Mouse (Mus musculus): Measurements from ENCODE around the gene Ptprs. TPM values are rescaled to one million over a fixed set of nuclear protein-coding genes. Genes with fewer than 3 reads are reported as not detected.

Ptprs gene
- total and polyA plus RNA-seq, 3 experiments: 41.7 to 91.1 (median 47.5) TPM

DNA sequence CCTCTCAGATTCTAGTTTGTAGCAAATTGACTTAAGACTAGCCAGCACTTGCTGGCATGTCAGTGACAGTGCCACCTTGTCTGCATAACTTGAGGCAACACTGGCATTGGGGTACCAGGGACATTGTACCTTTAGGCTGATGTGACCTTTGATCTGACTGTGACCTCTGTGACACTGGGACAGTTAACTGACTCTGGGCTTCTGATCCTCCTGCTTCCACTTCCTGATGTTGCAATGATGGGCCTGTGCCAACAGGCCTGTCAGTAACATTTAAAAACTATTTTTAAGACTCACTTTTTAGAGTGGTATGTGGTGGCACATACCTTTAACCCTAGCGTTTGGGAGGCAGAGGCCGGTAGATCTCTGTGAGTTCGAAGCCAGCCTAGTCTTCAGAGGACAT, 70.9 kb downstream of the Ptprs start:
- H3K27me3 ChIP-seq (ENCODE audit: control insufficient read depth, insufficient read depth, low read length): no peaks in the 10 kb centered on the region
- no peaks in the 10 kb centered on the region for H3K79me2 ChIP-seq (replicated peaks; ENCODE audit: control insufficient read depth, insufficient read depth, low read length)
- H3K9ac ChIP-seq (ENCODE audit: low read depth, low read length): no peak overlapping the region
- no peak overlapping the region for H3K4me3 ChIP-seq
- H3K27ac ChIP-seq: no peak overlapping the region
- no peak for TF ChIP-seq CTCF (IDR thresholded peaks at IDR 0.05)
- TF ChIP-seq EP300 (IDR thresholded peaks at IDR 0.05; ENCODE audit: insufficient read depth, low read depth, low read length): no peak
- TF ChIP-seq POLR2A (IDR thresholded peaks at IDR 0.05; ENCODE audit: insufficient read depth, low read depth, low read length): no peak
- H3K4me1 ChIP-seq (ENCODE audit: control insufficient read depth, insufficient read depth, low read length): peaks cover 5% of the 10 kb centered on the region
- intact Hi-C loops (cut with DNase I): loop anchor here (5.0 kb wide), 1 partner anchor 147 kb away; the partner anchor contains the start of gene Gm20219
- no peaks in the 10 kb centered on the region for H3K36me3 ChIP-seq (ENCODE audit: control insufficient read depth, insufficient read depth, low read length)
- no peak for DNase-seq
- 75% methylated on average over 3 of the region's 3 CpGs for WGBS

DNA sequence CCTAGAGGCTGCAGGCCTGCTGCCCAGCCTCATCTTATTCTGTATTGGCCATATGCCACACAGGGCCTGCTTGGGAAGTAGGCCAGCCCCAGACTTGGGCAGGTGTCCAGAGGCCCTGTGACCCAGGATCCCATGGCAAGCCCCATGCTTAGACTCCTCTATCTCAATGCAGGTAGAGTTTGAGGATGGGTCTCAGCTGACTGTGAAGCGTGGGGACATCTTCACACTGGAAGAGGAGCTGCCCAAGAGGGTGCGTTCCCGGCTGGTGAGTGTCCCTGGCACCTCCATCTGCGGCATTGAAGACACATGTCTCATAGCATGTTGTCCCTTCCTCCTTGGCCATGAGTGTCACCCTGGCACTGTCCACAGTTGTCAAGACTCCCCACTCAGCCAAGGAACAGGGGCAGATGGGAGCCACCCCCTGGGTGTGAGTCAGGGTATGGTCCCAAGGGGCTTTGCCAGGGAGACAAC, 75.2 kb downstream of the Ptprs start:
- no peak for TF ChIP-seq EP300 (IDR thresholded peaks at IDR 0.05; ENCODE audit: insufficient read depth, low read depth, low read length)
- TF ChIP-seq CTCF (IDR thresholded peaks at IDR 0.05): no peak
- intact Hi-C loops (cut with DNase I): no loop called here
- Histone ChIP-seq H3K27me3 (ENCODE audit: control insufficient read depth, insufficient read depth, low read length) (no peaks in the 10 kb centered on the region), H3K9ac (ENCODE audit: low read depth, low read length) (no peak overlapping the region), H3K4me3 (no peak overlapping the region), H3K4me1 (ENCODE audit: control insufficient read depth, insufficient read depth, low read length) (peaks cover 3% of the 10 kb centered on the region; the same call in 1 of the 2 replicates), H3K27ac (no peak overlapping the region), H3K36me3 (ENCODE audit: control insufficient read depth, insufficient read depth, low read length) (no peaks in the 10 kb centered on the region), H3K79me2 (replicated peaks; ENCODE audit: control insufficient read depth, insufficient read depth, low read length) (no peaks in the 10 kb centered on the region)
- DNase-seq: peak; percentile 56 to 59
- WGBS: 69% methylated on average over 4 of the region's 4 CpGs

DNA sequence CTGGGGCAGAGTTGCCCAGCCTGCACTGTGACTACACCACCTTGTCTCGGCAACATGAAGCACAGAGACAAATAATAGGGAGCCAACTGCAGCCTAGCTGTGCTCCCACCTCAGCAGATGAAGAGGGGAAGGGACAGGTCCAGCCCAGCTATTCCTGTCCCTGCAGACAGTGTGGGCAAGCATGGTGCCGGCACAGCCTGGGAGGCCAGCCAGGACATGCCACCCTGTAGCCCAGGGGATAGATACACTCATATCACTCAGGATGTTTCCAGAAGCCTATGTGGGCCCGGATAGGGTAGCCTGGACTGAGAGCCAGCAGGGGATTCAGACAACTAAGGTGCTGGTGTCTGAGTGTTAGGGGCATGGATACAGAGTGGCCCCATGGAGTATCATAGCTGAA, 76.1 kb downstream of the Ptprs start:
- intact Hi-C loops (cut with DNase I): no loop called here
- WGBS: 58% methylated on average over 3 of the region's 3 CpGs

DNA sequence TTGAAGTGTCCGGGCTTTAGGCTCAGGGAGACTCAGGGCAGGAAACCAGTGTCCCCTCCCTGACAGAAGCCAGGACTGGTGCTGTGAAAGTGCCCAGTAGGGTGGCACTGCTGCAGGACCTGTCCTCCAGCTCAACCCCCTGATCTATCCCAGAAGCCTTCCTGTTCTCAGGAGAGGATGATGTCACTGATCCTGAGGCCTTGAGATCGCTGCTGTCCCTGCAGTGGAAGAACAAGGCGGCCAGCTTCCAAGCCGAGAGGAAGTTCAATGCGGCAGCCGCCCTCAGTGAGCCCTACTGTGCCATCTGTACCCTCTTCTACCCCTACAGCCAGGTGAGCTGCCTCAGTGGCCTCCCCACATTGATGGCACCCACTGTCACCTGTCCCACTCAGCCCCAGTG, 80.2 kb downstream of the Ptprs start:
- Histone ChIP-seq H3K79me2 (replicated peaks; ENCODE audit: control insufficient read depth, insufficient read depth, low read length) (no peaks in the 10 kb centered on the region), H3K9ac (ENCODE audit: low read depth, low read length) (no peak overlapping the region), H3K4me1 (ENCODE audit: control insufficient read depth, insufficient read depth, low read length) (peaks cover 3% of the 10 kb centered on the region; the same call in 1 of the 2 replicates), H3K27ac (no peak overlapping the region), H3K36me3 (ENCODE audit: control insufficient read depth, insufficient read depth, low read length) (no peaks in the 10 kb centered on the region), H3K4me3 (no peak overlapping the region), H3K27me3 (ENCODE audit: control insufficient read depth, insufficient read depth, low read length) (no peaks in the 10 kb centered on the region)
- intact Hi-C loops (cut with DNase I): no loop called here
- no peak for DNase-seq
- TF ChIP-seq POLR2A (IDR thresholded peaks at IDR 0.05; ENCODE audit: insufficient read depth, low read depth, low read length): no peak
- TF ChIP-seq EP300 (IDR thresholded peaks at IDR 0.05; ENCODE audit: insufficient read depth, low read depth, low read length): no peak
- TF ChIP-seq CTCF (IDR thresholded peaks at IDR 0.05): no peak
- WGBS: 76% methylated on average over 6 of the region's 6 CpGs

More for the DNA sequence above, 76.1 kb downstream of the Ptprs start:
- no peak overlapping the region for H3K9ac ChIP-seq (ENCODE audit: low read depth, low read length)
- peak in 1 of 2 experiments; percentile 49 for DNase-seq
- no peak overlapping the region for H3K4me3 ChIP-seq
- no peaks in the 10 kb centered on the region for H3K27me3 ChIP-seq (ENCODE audit: control insufficient read depth, insufficient read depth, low read length)
- TF ChIP-seq EP300 (IDR thresholded peaks at IDR 0.05; ENCODE audit: insufficient read depth, low read depth, low read length) (no peak), POLR2A (IDR thresholded peaks at IDR 0.05; ENCODE audit: insufficient read depth, low read depth, low read length) (no peak)
- peaks cover 3% of the 10 kb centered on the region; the same call in 1 of the 2 replicates for H3K4me1 ChIP-seq (ENCODE audit: control insufficient read depth, insufficient read depth, low read length)
- no peak overlapping the region; the same call in 1 of the 2 replicates for H3K27ac ChIP-seq
- no peaks in the 10 kb centered on the region for H3K36me3 ChIP-seq (ENCODE audit: control insufficient read depth, insufficient read depth, low read length)
- H3K79me2 ChIP-seq (replicated peaks; ENCODE audit: control insufficient read depth, insufficient read depth, low read length): no peaks in the 10 kb centered on the region

DNA sequence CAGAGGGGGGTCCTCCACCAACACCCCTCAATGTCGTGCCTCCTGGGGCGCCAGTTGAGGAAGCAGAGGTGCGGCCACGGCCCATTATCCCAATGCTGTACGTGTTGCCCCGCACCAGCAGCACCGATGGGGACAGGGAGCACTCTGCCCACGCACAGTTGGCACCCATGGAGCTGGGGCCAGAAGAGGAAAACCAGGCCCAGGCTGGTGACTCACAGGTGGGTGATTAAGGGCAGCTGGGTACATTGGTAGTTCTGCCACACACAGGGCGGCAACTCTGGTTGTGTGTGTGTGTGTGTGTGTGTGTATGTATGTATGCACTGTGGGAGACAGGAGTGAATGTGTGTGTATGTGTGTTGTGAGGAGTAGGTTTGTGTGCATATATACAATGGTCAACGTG, 82.4 kb downstream of the Ptprs start:
- no peaks in the 10 kb centered on the region for H3K27me3 ChIP-seq (ENCODE audit: control insufficient read depth, insufficient read depth, low read length)
- no peaks in the 10 kb centered on the region for H3K79me2 ChIP-seq (replicated peaks; ENCODE audit: control insufficient read depth, insufficient read depth, low read length)
- DNase-seq: no peak
- intact Hi-C loops (cut with DNase I): no loop called here
- no peak overlapping the region for H3K27ac ChIP-seq
- WGBS: 95% methylated on average over 10 of the region's 10 CpGs
- no peak overlapping the region for H3K4me3 ChIP-seq
- TF ChIP-seq POLR2A (IDR thresholded peaks at IDR 0.05; ENCODE audit: insufficient read depth, low read depth, low read length) (no peak), CTCF (IDR thresholded peaks at IDR 0.05) (no peak), EP300 (IDR thresholded peaks at IDR 0.05; ENCODE audit: insufficient read depth, low read depth, low read length) (no peak)
- H3K36me3 ChIP-seq (ENCODE audit: control insufficient read depth, insufficient read depth, low read length): no peaks in the 10 kb centered on the region
- no peak overlapping the region for H3K9ac ChIP-seq (ENCODE audit: low read depth, low read length)
- no peaks in the 10 kb centered on the region for H3K4me1 ChIP-seq (ENCODE audit: control insufficient read depth, insufficient read depth, low read length)

DNA sequence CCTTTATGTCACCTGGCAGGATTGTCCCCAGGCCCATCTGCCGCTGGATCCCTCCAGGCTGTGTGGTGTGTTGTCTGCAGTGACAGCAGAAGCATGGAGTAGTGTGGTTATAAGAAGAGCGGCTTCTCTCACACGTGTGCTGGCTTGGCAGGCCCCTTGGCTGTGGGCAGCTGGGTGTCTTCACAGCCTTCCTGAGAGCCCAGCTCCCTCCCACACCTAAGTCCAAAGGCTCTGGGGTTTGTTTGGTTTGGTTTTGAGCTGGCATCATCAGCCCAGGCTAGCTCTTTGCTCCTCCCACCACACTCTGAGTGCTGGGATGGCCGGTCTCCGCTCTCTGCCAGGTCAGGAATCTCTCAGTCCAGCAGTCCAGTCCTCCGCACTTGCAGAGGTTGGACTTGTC, 83.0 kb downstream of the Ptprs start:
- no peak for DNase-seq
- H3K79me2 ChIP-seq (replicated peaks; ENCODE audit: control insufficient read depth, insufficient read depth, low read length): no peaks in the 10 kb centered on the region
- no peaks in the 10 kb centered on the region for H3K4me1 ChIP-seq (ENCODE audit: control insufficient read depth, insufficient read depth, low read length)
- no peak overlapping the region for H3K27ac ChIP-seq
- no peak overlapping the region for H3K9ac ChIP-seq (ENCODE audit: low read depth, low read length)
- 93% methylated on average over 6 of the region's 6 CpGs for WGBS
- H3K36me3 ChIP-seq (ENCODE audit: control insufficient read depth, insufficient read depth, low read length): no peaks in the 10 kb centered on the region
- no peak for TF ChIP-seq EP300 (IDR thresholded peaks at IDR 0.05; ENCODE audit: insufficient read depth, low read depth, low read length)
- no peak for TF ChIP-seq CTCF (IDR thresholded peaks at IDR 0.05)
- TF ChIP-seq POLR2A (IDR thresholded peaks at IDR 0.05; ENCODE audit: insufficient read depth, low read depth, low read length): no peak
- no peak overlapping the region for H3K4me3 ChIP-seq
- H3K27me3 ChIP-seq (ENCODE audit: control insufficient read depth, insufficient read depth, low read length): no peaks in the 10 kb centered on the region
- intact Hi-C loops (cut with DNase I): no loop called here

All from heart, adult 2 months (tissue).